Mouse (Mus musculus) kidney, embryonic 16.5 days (tissue): ENCODE measurements at regions not wholly inside any gene's neighbourhood (a gene's known extent, or its start where the extent isn't known, plus 50 kb on each side); places are given as distances from the start of the nearest gene placed in this dataset.

Experiments
- ATAC-seq: fragments of 200-750 bp; cut with Nextera tagmentation; 2 replicates; pipeline ENCODE4 v1.8.0; 2017; ENCODE audit warnings: moderate TSS enrichment; ENCODE audit not compliant: low FRiP score, low TSS enrichment
- H3K27ac ChIP-seq: fragments of 300-500 bp; sonication (generic); 2 replicates; pipeline ENCODE4 v1.5.1; 2014; ENCODE audit warnings: low read length
- H3K27me3 ChIP-seq: fragments of 300-500 bp; sonication (generic); 2 replicates; pipeline ENCODE4 v1.6.1; 2014; ENCODE audit warnings: low read length, control low read depth, mixed read lengths; ENCODE audit not compliant: insufficient read depth
- H3K36me3 ChIP-seq: fragments of 300-500 bp; sonication (generic); 2 replicates; pipeline ENCODE4 v1.6.1; 2014; ENCODE audit warnings: low read length, control low read depth, mixed read lengths; ENCODE audit not compliant: insufficient read depth
- H3K4me1 ChIP-seq: fragments of 300-500 bp; sonication (generic); 2 replicates; pipeline ENCODE4 v1.6.1; 2014; ENCODE audit warnings: low read length, control low read depth, mixed read lengths; ENCODE audit not compliant: insufficient read depth
- H3K4me2 ChIP-seq: fragments of 300-500 bp; sonication (generic); replicated peaks from 2 replicates; pipeline ENCODE4 v1.6.1; 2014; ENCODE audit warnings: low read depth, low read length
- H3K4me3 ChIP-seq: fragments of 300-500 bp; sonication (generic); 2 replicates; pipeline ENCODE4 v1.5.1; 2014; ENCODE audit warnings: mild to moderate bottlenecking, low read length
- H3K9ac ChIP-seq: fragments of 300-500 bp; sonication (generic); replicated peaks from 2 replicates; pipeline ENCODE4 v1.6.1; 2014; ENCODE audit warnings: low read length
- H3K9me3 ChIP-seq: fragments of 300-500 bp; sonication (generic); 2 replicates; pipeline ENCODE4 v1.6.1; 2016; ENCODE audit warnings: low read length, control low read depth
- WGBS: fragments of 180-500 bp; shearing (Covaris S2); extraction: QIAGEN DNeasy Blood & Tissue Kit; methylation state at CpG from one replicate; pipeline ENCODE4 v1.1.7; 2014; 5-methylcytosine and 5-hydroxymethylcytosine counted together

DNA sequence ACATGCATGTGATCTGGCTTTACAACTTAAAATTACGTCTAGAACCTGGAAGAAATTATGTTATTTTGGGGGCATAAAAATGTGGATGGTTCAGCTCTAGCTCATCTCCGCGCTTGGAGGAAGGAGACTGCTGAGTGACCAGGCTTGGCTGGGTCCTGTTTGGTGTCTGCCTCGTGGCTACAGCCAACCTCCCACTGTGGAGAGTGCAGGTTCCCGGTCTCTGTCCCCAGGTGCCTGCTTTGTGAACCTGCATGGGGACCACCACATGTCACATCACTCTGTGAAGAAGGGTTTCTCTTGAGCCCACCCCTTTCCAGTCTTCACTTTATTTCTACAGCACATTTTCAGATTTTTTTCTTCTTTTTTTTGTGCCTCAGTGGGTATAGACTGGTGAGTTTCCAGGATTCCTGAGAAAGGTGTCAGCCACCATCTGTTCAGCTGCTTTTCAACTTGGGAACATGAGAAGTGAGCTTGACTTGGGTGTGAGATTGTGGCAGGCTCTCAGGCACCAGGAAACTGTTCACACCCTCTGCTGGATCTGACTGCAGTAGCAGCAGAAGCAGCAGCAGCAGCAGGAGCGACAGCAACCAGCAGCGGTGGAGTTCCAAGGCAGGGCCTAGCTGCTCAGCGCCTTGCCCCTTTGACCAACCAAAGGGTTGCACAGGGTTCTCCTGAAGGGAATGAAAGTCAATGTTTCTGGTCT lies 64.6 kb upstream of the Synm start:
- no peak overlapping the region for H3K4me2 ChIP-seq
- no peaks in the 10 kb centered on the region for H3K9me3 ChIP-seq
- H3K27ac ChIP-seq: no peak overlapping the region
- no peaks in the 10 kb centered on the region for H3K27me3 ChIP-seq
- ATAC-seq: no peak
- 41% methylated on average over 8 of the region's 8 CpGs for WGBS
- H3K4me1 ChIP-seq: no peaks in the 10 kb centered on the region
- H3K4me3 ChIP-seq: no peak overlapping the region
- H3K36me3 ChIP-seq: no peaks in the 10 kb centered on the region
- no peak overlapping the region for H3K9ac ChIP-seq

DNA sequence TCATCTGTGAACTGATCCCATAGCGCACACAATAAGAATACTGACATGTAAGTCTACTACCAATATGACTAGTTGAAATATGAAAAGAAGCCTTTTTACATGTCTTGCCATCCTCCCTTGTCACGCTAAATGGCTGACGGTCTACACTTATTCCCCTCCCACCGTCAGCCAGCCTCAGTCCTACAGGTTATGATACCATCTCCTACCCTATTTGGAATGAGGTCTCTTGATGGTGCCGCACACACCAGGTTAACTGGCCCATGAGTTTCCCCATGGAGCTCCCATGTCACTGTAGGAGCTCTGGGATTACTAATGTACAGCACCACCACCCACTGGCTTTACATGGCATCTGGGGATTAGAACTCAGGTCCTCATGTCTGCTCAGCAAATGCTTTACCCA lies 60.0 kb upstream of the Synm start:
- Histone ChIP-seq H3K4me1 (no peaks in the 10 kb centered on the region), H3K9ac (no peak overlapping the region), H3K27me3 (no peaks in the 10 kb centered on the region), H3K4me2 (no peak overlapping the region), H3K27ac (no peak overlapping the region), H3K4me3 (no peak overlapping the region), H3K36me3 (no peaks in the 10 kb centered on the region), H3K9me3 (no peaks in the 10 kb centered on the region)
- no peak for ATAC-seq
- 92% methylated on average over 5 of the region's 5 CpGs for WGBS

- Histone ChIP-seq H3K36me3 (no peaks in the 10 kb centered on the region), H3K9ac (no peak overlapping the region), H3K4me2 (no peak overlapping the region), H3K27ac (no peak overlapping the region), H3K27me3 (no peaks in the 10 kb centered on the region), H3K4me1 (no peaks in the 10 kb centered on the region), H3K9me3 (no peaks in the 10 kb centered on the region), H3K4me3 (no peak overlapping the region)
- no peak for ATAC-seq
- WGBS: 93% methylated on average over 6 of the region's 6 CpGs
Observed at GRCm38 (mm10) chr7:67817556-67817955, 58.0 kb upstream of the Synm start.

- H3K4me1 ChIP-seq: no peaks in the 10 kb centered on the region
- H3K9ac ChIP-seq: no peak overlapping the region
- H3K36me3 ChIP-seq: no peaks in the 10 kb centered on the region
- ATAC-seq: no peak
- H3K27ac ChIP-seq: no peak overlapping the region
- no peaks in the 10 kb centered on the region for H3K27me3 ChIP-seq
- WGBS: 72% methylated on average over 9 of the region's 9 CpGs
- no peak overlapping the region for H3K4me2 ChIP-seq
- H3K9me3 ChIP-seq: no peaks in the 10 kb centered on the region
- no peak overlapping the region for H3K4me3 ChIP-seq
Observed at GRCm38 (mm10) chr7:67814861-67815260, 55.3 kb upstream of the Synm start.
